In genomic region chr10:45578298-45578821, GRCm38 (mm10) we compare ENCODE assay signal across 8 mouse cellular contexts. TPM values are rescaled to one million over a fixed set of nuclear protein-coding genes. Genes with fewer than 3 reads are reported as not detected.
DNase-seq lines count a peak whose midpoint lies in the region; ATAC-seq and TF ChIP-seq lines count a peak whose summit lies in the region.

No protein-coding gene starts in this region.

- no peak for TF ChIP-seq CTCF in kidney, postnatal 0 days (IDR thresholded peaks at IDR 0.05; ENCODE audit: low read depth)
- no peak for TF ChIP-seq CTCF in liver, embryonic 14.5 days (IDR thresholded peaks at IDR 0.05; ENCODE audit: low read depth)

- H3K9me3 ChIP-seq in heart, embryonic 11.5 days (replicated peaks; ENCODE audit: control insufficient read depth, low read length) = no peaks in the 10 kb centered on the region
- H3K9me3 ChIP-seq in kidney, postnatal 0 days (replicated peaks; ENCODE audit: low read length) = no peaks in the 10 kb centered on the region
- H3K9me3 ChIP-seq in liver, embryonic 14.5 days (ENCODE audit: control insufficient read depth, low read length) = no peaks in the 10 kb centered on the region
- no peaks in the 10 kb centered on the region for H3K9me3 ChIP-seq in neural tube, embryonic 13.5 days

- TF ChIP-seq EP300 in liver, embryonic 14.5 days (IDR thresholded peaks at IDR 0.05; ENCODE audit: low read depth) = no peak

- peak overlapping the region; percentile 91 for H3K4me3 ChIP-seq in heart, embryonic 11.5 days (ENCODE audit: low read depth, low read length)
- H3K4me3 ChIP-seq in kidney, postnatal 0 days (replicated peaks; ENCODE audit: low read depth, low read length) = peak overlapping the region; percentile 93
- peak overlapping the region; percentile 81 to 94 for H3K4me3 ChIP-seq in liver, embryonic 14.5 days (ENCODE audit: insufficient read depth in 1 of 2, low read depth in 2 of 2, low read length in 2 of 2)
- H3K4me3 ChIP-seq in neural tube, embryonic 13.5 days = peak overlapping the region; percentile 81

- DNase-seq in A20 (ENCODE audit: low read depth, low spot score) = peak; percentile 75
- peak; percentile 54 for DNase-seq in ES-CJ7 (ENCODE audit: low read depth, low spot score)
- DNase-seq in embryo, embryonic 11.5 days (ENCODE audit: low read depth, low spot score) = peak; percentile 19
- peak; percentile 51 for DNase-seq in kidney, postnatal 0 days (ENCODE audit: low spot score)
- peak in 1 of 3 experiments; percentile 50 for DNase-seq in liver, embryonic 14.5 days (ENCODE audit: low read depth in 3 of 3, low spot score in 3 of 3)
- peak; percentile 28 to 37 for DNase-seq in urinary bladder, postnatal 36 days (ENCODE audit: low spot score in 2 of 2)

- H3K9ac ChIP-seq in heart, embryonic 11.5 days (ENCODE audit: low read depth, low read length) = peak overlapping the region; percentile 90
- peak overlapping the region; percentile 86 for H3K9ac ChIP-seq in kidney, postnatal 0 days (ENCODE audit: low read depth, low read length)
- peak overlapping the region; percentile 89 for H3K9ac ChIP-seq in liver, embryonic 14.5 days (replicated peaks)
- H3K9ac ChIP-seq in neural tube, embryonic 13.5 days = peak overlapping the region; percentile 89

- peak overlapping the region; percentile 69 for H3K4me2 ChIP-seq in heart, embryonic 11.5 days
- H3K4me2 ChIP-seq in kidney, postnatal 0 days (ENCODE audit: low read length) = peak overlapping the region; percentile 67
- peak overlapping the region; percentile 67 for H3K4me2 ChIP-seq in liver, embryonic 14.5 days (ENCODE audit: low read depth)
- H3K4me2 ChIP-seq in neural tube, embryonic 13.5 days = peak overlapping the region; percentile 63

- H3K27ac ChIP-seq in heart, embryonic 11.5 days (ENCODE audit: low read depth, low read length) = peak overlapping the region; percentile 97
- peak overlapping the region; percentile 87 for H3K27ac ChIP-seq in kidney, postnatal 0 days
- peak overlapping the region; percentile 66 for H3K27ac ChIP-seq in liver, embryonic 14.5 days
- peak overlapping the region; percentile 97 for H3K27ac ChIP-seq in neural tube, embryonic 13.5 days (replicated peaks)

- H3K4me1 ChIP-seq in heart, embryonic 11.5 days (ENCODE audit: control insufficient read depth, insufficient read depth, low read length) = no peaks in the 10 kb centered on the region
- no peaks in the 10 kb centered on the region for H3K4me1 ChIP-seq in kidney, postnatal 0 days (replicated peaks; ENCODE audit: insufficient read depth, low read length)
- H3K4me1 ChIP-seq in liver, embryonic 14.5 days (replicated peaks; ENCODE audit: control insufficient read depth in 2 of 2, insufficient read depth in 2 of 2, low read length in 1 of 2) = peaks cover 25 to 26% of the 10 kb centered on the region in 2 experiments
- H3K4me1 ChIP-seq in neural tube, embryonic 13.5 days (replicated peaks) = no peaks in the 10 kb centered on the region; the same call in 1 of the 2 replicates

- peak; percentile 76 for ATAC-seq in heart, embryonic 11.5 days (replicated peaks; ENCODE audit: insufficient number of reproducible peaks, low FRiP score, low TSS enrichment)
- ATAC-seq in kidney, postnatal 0 days (replicated peaks; ENCODE audit: low FRiP score, low read depth) = peak; percentile 83
- peak; percentile 75 for ATAC-seq in liver, embryonic 14.5 days (ENCODE audit: insufficient read depth)
- peak; percentile 89 for ATAC-seq in neural tube, embryonic 13.5 days (ENCODE audit: low read depth)

- no peaks in the 10 kb centered on the region for H3K36me3 ChIP-seq in heart, embryonic 11.5 days (ENCODE audit: control insufficient read depth, insufficient read depth, low read length)
- H3K36me3 ChIP-seq in kidney, postnatal 0 days (ENCODE audit: insufficient read depth, low read length) = no peaks in the 10 kb centered on the region
- no peaks in the 10 kb centered on the region; the same call in 1 of the 2 replicates for H3K36me3 ChIP-seq in liver, embryonic 14.5 days (replicated peaks; ENCODE audit: control insufficient read depth, insufficient read depth, low read depth)
- no peaks in the 10 kb centered on the region for H3K36me3 ChIP-seq in neural tube, embryonic 13.5 days

- WGBS in heart, embryonic 11.5 days (ENCODE audit: insufficient replicate concordance) = 1% methylated on average over 23 of the region's 23 CpGs
- under 1% methylated on average over 23 of the region's 23 CpGs for WGBS in kidney, postnatal 0 days
- WGBS in liver, embryonic 14.5 days (ENCODE audit: insufficient replicate concordance) = under 1% methylated on average over 23 of the region's 23 CpGs
- WGBS in neural tube, embryonic 13.5 days = 1% methylated on average over 23 of the region's 23 CpGs

- no peaks in the 10 kb centered on the region for H3K27me3 ChIP-seq in heart, embryonic 11.5 days (ENCODE audit: control insufficient read depth, insufficient read depth, low read length)
- no peaks in the 10 kb centered on the region for H3K27me3 ChIP-seq in kidney, postnatal 0 days (ENCODE audit: insufficient read depth, low read length)
- no peaks in the 10 kb centered on the region for H3K27me3 ChIP-seq in liver, embryonic 14.5 days (ENCODE audit: control insufficient read depth, insufficient read depth, low read length)
- no peaks in the 10 kb centered on the region for H3K27me3 ChIP-seq in neural tube, embryonic 13.5 days

RNA-seq across cellular contexts. Expression of gene Hace1, which starts 0.7 kb away (rescaled TPM):
- 19.5 and 22.5 TPM in 2 replicates for polyA plus RNA-seq in heart, embryonic 11.5 days (2014; fragmentation: Nextera tagmentation; extraction: Ambion mirVana)
- 11.8 and 12.4 TPM in 2 replicates for polyA plus RNA-seq in kidney, postnatal 0 days (2015; fragmentation: Nextera tagmentation; extraction: Ambion mirVana)
- polyA plus RNA-seq in liver, embryonic 14.5 days (2012; rRNA removed) = 20.7 and 32.8 TPM in 2 replicates
- 46.3 and 51.1 TPM in 2 replicates for polyA plus RNA-seq in liver, embryonic 14.5 days (2014; fragmentation: Nextera tagmentation; extraction: Ambion mirVana)
- 16.6 and 21.6 TPM in 2 replicates for polyA plus RNA-seq in neural tube, embryonic 13.5 days (2015; fragmentation: Nextera tagmentation; extraction: Ambion mirVana)
